Mouse (Mus musculus) lung, adult 2 months (tissue): ENCODE data around the gene Itga9.

ENCODE experiments used
- CTCF ChIP-seq: fragments of 200-500 bp; IDR thresholded peaks from 2 replicates; pipeline ENCODE4 v1.5.1; 2011; ENCODE audit warnings: mild to moderate bottlenecking, low read length, control low read depth; ENCODE audit not compliant: insufficient read depth
- POLR2A ChIP-seq: fragments of 200-500 bp; IDR thresholded peaks from 2 replicates; pipeline ENCODE4 v1.6.1; 2011; ENCODE audit warnings: low read depth, mild to moderate bottlenecking, control low read depth, low read length, borderline replicate concordance; ENCODE audit errors: extremely low read depth

DNA sequence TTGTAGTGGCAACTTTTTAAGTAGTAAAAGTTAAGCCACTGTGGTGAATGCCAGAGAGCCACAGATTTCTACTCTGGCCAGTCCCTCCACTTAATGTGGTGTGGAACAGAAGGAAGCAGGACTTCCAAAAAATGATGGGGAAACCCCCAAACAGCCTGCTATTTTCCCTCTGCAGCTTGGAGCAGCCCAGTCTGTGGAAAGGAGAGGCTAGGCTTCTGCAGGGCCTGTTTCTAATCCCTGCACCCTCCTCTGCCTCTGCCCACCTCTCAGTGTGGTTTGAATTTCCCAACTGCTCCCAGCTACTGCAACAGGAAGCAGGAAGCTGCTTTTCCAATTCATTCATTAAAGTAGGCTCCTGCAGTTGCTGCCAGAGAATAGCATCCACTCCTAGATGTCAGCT, 158.6 kb downstream of the Itga9 start:
- TF ChIP-seq CTCF (no peak), POLR2A (no peak)
